Comparison of ENCODE assay signal across 1 mouse cellular context in the genomic region with DNA sequence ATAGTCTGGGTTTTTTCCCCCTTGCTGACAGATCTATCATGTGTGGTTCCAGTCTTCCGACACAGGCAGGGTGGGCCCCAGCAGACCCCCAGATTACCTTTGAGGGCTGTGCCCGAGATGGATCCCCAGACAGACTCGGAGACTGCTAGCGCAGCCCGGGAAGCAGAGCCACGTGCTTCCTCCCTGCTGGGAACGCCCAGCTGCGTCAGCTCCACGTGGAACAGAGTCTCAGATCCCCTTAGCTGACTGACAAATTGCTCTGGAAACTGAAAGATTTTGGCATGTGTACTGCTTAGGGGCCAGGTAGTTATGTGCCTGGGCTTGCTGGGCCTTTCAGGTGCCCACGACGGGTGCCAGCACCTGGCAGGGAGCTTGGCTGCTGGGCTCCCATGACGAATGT.
A peak's percentile ranks its signal among the peaks of the same experiment; 100 is the strongest.
TF ChIP-seq lines count a peak whose summit lies in the region.

No protein-coding gene starts in this region.

TF ChIP-seq in MEL, 35 proteins besides CTCF, POLR2A, EP300 and RAD21 (continued from another document):
- TF ChIP-seq ZNF384 (IDR thresholded peaks at IDR 0.05; ENCODE audit: low read depth, low read length) (no peak), SMC3 (IDR thresholded peaks at IDR 0.05; ENCODE audit: low read depth, low read length) (no peak), NELFE (IDR thresholded peaks at IDR 0.05; ENCODE audit: low read depth, low read length) (peak; percentile 41), POLR2AphosphoS5 (IDR thresholded peaks at IDR 0.05; ENCODE audit: borderline replicate concordance, low read depth, low read length) (no peak), NRF1 (IDR thresholded peaks at IDR 0.05; ENCODE audit: insufficient read depth, low read depth, low read length, poor library complexity, severe bottlenecking) (peak; percentile 19; the same call in 1 of the 2 replicates), UBTF (IDR thresholded peaks at IDR 0.05; ENCODE audit: borderline replicate concordance, insufficient read depth, low read depth, low read length) (no peak), CHD1 (IDR thresholded peaks at IDR 0.05; ENCODE audit: low read depth, low read length) (no peak), MYC (IDR thresholded peaks at IDR 0.05; ENCODE audit: low read depth, low read length) (peak; percentile 100), ZKSCAN1 (IDR thresholded peaks at IDR 0.05; ENCODE audit: low read depth, low read length) (no peak), MEF2A (IDR thresholded peaks at IDR 0.05; ENCODE audit: extremely low read depth, insufficient replicate concordance, low read depth, low read length, poor library complexity, severe bottlenecking) (no peak), TCF12 (IDR thresholded peaks at IDR 0.05; ENCODE audit: low read depth, low read length) (no peak), USF1 (IDR thresholded peaks at IDR 0.05; ENCODE audit: low read depth, low read length) (peak; percentile 87)
